Comparison of ENCODE assay signal across 27 mouse cellular contexts in genomic region chr3:5086721-5087120, GRCm38 (mm10).
"Had no signal": no experiment of that assay in that cellular context is flagged by ENCODE, and none has a peak within 500 bp of the region (broad histone marks: within the 10 kb centered on the region; RNA-seq: fewer than 3 reads in every experiment).

No protein-coding gene starts in this region.

- H3K27ac ChIP-seq: gastrocnemius, adult 2 months; heart, embryonic 10.5 days; hindbrain, embryonic 10.5 days; hindbrain, embryonic 12.5 days; hindbrain, embryonic 14.5 days; intestine, embryonic 15.5 days; left cerebral cortex, adult 2 months; limb, embryonic 13.5 days; limb, embryonic 15.5 days; liver, embryonic 12.5 days; liver, embryonic 14.5 days had no signal

- H3K36me3 ChIP-seq: heart, embryonic 10.5 days; heart, embryonic 12.5 days; hindbrain, embryonic 10.5 days; hindbrain, embryonic 12.5 days; intestine, embryonic 15.5 days; limb, embryonic 13.5 days; limb, embryonic 15.5 days; liver, embryonic 12.5 days had no signal

- H3K4me1 ChIP-seq: heart, embryonic 10.5 days; heart, embryonic 12.5 days; hindbrain, embryonic 10.5 days; hindbrain, embryonic 12.5 days; liver, embryonic 12.5 days had no signal

- H3K4me2 ChIP-seq: heart, embryonic 12.5 days; hindbrain, embryonic 12.5 days; hindbrain, embryonic 14.5 days; intestine, embryonic 15.5 days; limb, embryonic 13.5 days; limb, embryonic 15.5 days; liver, embryonic 12.5 days had no signal

- H3K4me3 ChIP-seq: gastrocnemius, adult 2 months; heart, embryonic 10.5 days; heart, embryonic 12.5 days; hindbrain, embryonic 10.5 days; hindbrain, embryonic 12.5 days; intestine, embryonic 15.5 days; left cerebral cortex, adult 2 months; limb, embryonic 13.5 days; limb, embryonic 15.5 days; liver, embryonic 12.5 days had no signal

- DNase-seq: gastrocnemius, adult 2 months; gastrocnemius, postnatal 10 days; gastrocnemius, postnatal 25 days; heart, adult 18-20 months; heart, postnatal 10 days; heart, postnatal 4 days; kidney, adult 18-20 months; kidney, adult 8-10 months; kidney, postnatal 10 days; kidney, postnatal 25 days; kidney, postnatal 4 days; layer of hippocampus, adult 9-11 months; layer of hippocampus, postnatal 36 days had no signal

- H3K9ac ChIP-seq: heart, embryonic 12.5 days; hindbrain, embryonic 12.5 days; hindbrain, embryonic 14.5 days; intestine, embryonic 15.5 days; limb, embryonic 13.5 days; limb, embryonic 15.5 days; liver, embryonic 12.5 days; liver, embryonic 14.5 days had no signal

- ATAC-seq: hindbrain, embryonic 16.5 days; inflammation-experienced regulatory T-cells, adult 6 months; intestine, embryonic 15.5 days; intestine, postnatal 0 days; liver, embryonic 12.5 days had no signal

- H3K9me3 ChIP-seq: heart, embryonic 10.5 days; heart, embryonic 12.5 days; hindbrain, embryonic 10.5 days; hindbrain, embryonic 12.5 days; intestine, embryonic 15.5 days; limb, embryonic 13.5 days; limb, embryonic 15.5 days; liver, embryonic 12.5 days had no signal

- H3K27me3 ChIP-seq: heart, embryonic 12.5 days; hindbrain, embryonic 12.5 days; intestine, embryonic 15.5 days; limb, embryonic 13.5 days; limb, embryonic 15.5 days; liver, embryonic 12.5 days had no signal
